Mouse (Mus musculus): ENCODE measurements around the gene Sds. TPM values are rescaled to one million over a fixed set of nuclear protein-coding genes. Genes with fewer than 3 reads are reported as not detected.
A peak's percentile ranks its signal among the peaks of the same experiment; 100 is the strongest.

Sds gene
- 0.25 TPM in 1 of 2 replicates, not detected in the other for polyA plus RNA-seq (2015; fragmentation: Nextera tagmentation; extraction: Ambion mirVana)

GRCm38 (mm10) chr5:120476296-120476695 is at the start of gene Sds:
Sds (plus strand) TSS chr5:120476526.
- ATAC-seq (ENCODE audit: extremely low read depth, insufficient number of reproducible peaks, low FRiP score, low TSS enrichment), result no peak
- H3K4me2 ChIP-seq, result peak within 1 kb of the TSS; percentile 42
- H3K9ac ChIP-seq, result peak within 1 kb of the TSS; percentile 6; the same call in 1 of the 2 replicates
- H3K27ac ChIP-seq (replicated peaks), result no peak within 1 kb of the TSS
- no peaks in the 10 kb centered on the region for H3K36me3 ChIP-seq
- no peak within 1 kb of the TSS for H3K4me3 ChIP-seq
- peaks cover 35% of the 10 kb centered on the region for H3K27me3 ChIP-seq (replicated peaks)
- H3K9me3 ChIP-seq, result no peaks in the 10 kb centered on the region
- peaks cover 6% of the 10 kb centered on the region; the same call in 1 of the 2 replicates for H3K4me1 ChIP-seq
- 16% methylated on average over 13 of the region's 13 CpGs for WGBS

GRCm38 (mm10) chr5:120426572-120426971 is 49.8 kb upstream of the Sds start:
- no peak for ATAC-seq (ENCODE audit: extremely low read depth, insufficient number of reproducible peaks, low FRiP score, low TSS enrichment)
- Histone ChIP-seq H3K4me3 (no peak overlapping the region), H3K9ac (no peak overlapping the region), H3K4me2 (no peak overlapping the region), H3K27ac (replicated peaks) (no peak overlapping the region), H3K4me1 (no peaks in the 10 kb centered on the region), H3K36me3 (no peaks in the 10 kb centered on the region), H3K27me3 (replicated peaks) (peaks cover 98% of the 10 kb centered on the region), H3K9me3 (no peaks in the 10 kb centered on the region)
- WGBS, result 1% methylated on average over 10 of the region's 10 CpGs

GRCm38 (mm10) chr5:120427451-120427938 is 48.8 kb upstream of the Sds start:
- H3K27ac ChIP-seq (replicated peaks), result no peak overlapping the region
- ATAC-seq (ENCODE audit: extremely low read depth, insufficient number of reproducible peaks, low FRiP score, low TSS enrichment), result no peak
- under 1% methylated on average over 33 of the region's 33 CpGs for WGBS

GRCm38 (mm10) chr5:120428189-120428838 is 48.0 kb upstream of the Sds start:
- no peak for ATAC-seq (ENCODE audit: extremely low read depth, insufficient number of reproducible peaks, low FRiP score, low TSS enrichment)
- no peak overlapping the region for H3K4me3 ChIP-seq
- H3K9ac ChIP-seq, result no peak overlapping the region
- no peak overlapping the region for H3K27ac ChIP-seq (replicated peaks)
- peaks cover 98% of the 10 kb centered on the region for H3K27me3 ChIP-seq (replicated peaks)
- no peaks in the 10 kb centered on the region for H3K9me3 ChIP-seq
- H3K4me1 ChIP-seq, result no peaks in the 10 kb centered on the region
- no peak overlapping the region for H3K4me2 ChIP-seq
- WGBS, result 2% methylated on average over 21 of the region's 21 CpGs
- no peaks in the 10 kb centered on the region for H3K36me3 ChIP-seq

More at GRCm38 (mm10) chr5:120427451-120427938, 48.8 kb upstream of the Sds start:
- H3K27me3 ChIP-seq (replicated peaks), result peaks cover 98% of the 10 kb centered on the region
- no peak overlapping the region for H3K4me2 ChIP-seq
- H3K9me3 ChIP-seq, result no peaks in the 10 kb centered on the region
- H3K9ac ChIP-seq, result no peak overlapping the region
- H3K4me1 ChIP-seq, result no peaks in the 10 kb centered on the region
- H3K36me3 ChIP-seq, result no peaks in the 10 kb centered on the region
- no peak overlapping the region for H3K4me3 ChIP-seq

GRCm38 (mm10) chr5:120428990-120429389 is 47.3 kb upstream of the Sds start:
- H3K9me3 ChIP-seq, result no peaks in the 10 kb centered on the region
- no peaks in the 10 kb centered on the region for H3K4me1 ChIP-seq
- no peak overlapping the region for H3K27ac ChIP-seq (replicated peaks)
- WGBS, result 4% methylated on average over 5 of the region's 6 CpGs
- H3K27me3 ChIP-seq (replicated peaks), result peaks cover 98% of the 10 kb centered on the region
- no peak for ATAC-seq (ENCODE audit: extremely low read depth, insufficient number of reproducible peaks, low FRiP score, low TSS enrichment)
- no peaks in the 10 kb centered on the region for H3K36me3 ChIP-seq
- H3K9ac ChIP-seq, result no peak overlapping the region
- H3K4me2 ChIP-seq, result no peak overlapping the region
- H3K4me3 ChIP-seq, result no peak overlapping the region

GRCm38 (mm10) chr5:120429692-120430091 is 46.6 kb upstream of the Sds start:
- no peak overlapping the region for H3K27ac ChIP-seq (replicated peaks)
- H3K9me3 ChIP-seq, result no peaks in the 10 kb centered on the region
- WGBS, result 4% methylated on average over 6 of the region's 6 CpGs
- no peaks in the 10 kb centered on the region for H3K4me1 ChIP-seq
- no peak for ATAC-seq (ENCODE audit: extremely low read depth, insufficient number of reproducible peaks, low FRiP score, low TSS enrichment)
- H3K4me3 ChIP-seq, result no peak overlapping the region
- H3K27me3 ChIP-seq (replicated peaks), result peaks cover 98% of the 10 kb centered on the region
- H3K4me2 ChIP-seq, result no peak overlapping the region
- no peak overlapping the region for H3K9ac ChIP-seq
- no peaks in the 10 kb centered on the region for H3K36me3 ChIP-seq

- Histone ChIP-seq H3K9me3 (no peaks in the 10 kb centered on the region), H3K27me3 (replicated peaks) (peaks cover 99% of the 10 kb centered on the region), H3K36me3 (no peaks in the 10 kb centered on the region), H3K4me3 (no peak overlapping the region), H3K4me2 (no peak overlapping the region), H3K9ac (no peak overlapping the region), H3K27ac (replicated peaks) (no peak overlapping the region), H3K4me1 (peaks cover 8% of the 10 kb centered on the region)
- ATAC-seq (ENCODE audit: extremely low read depth, insufficient number of reproducible peaks, low FRiP score, low TSS enrichment), result no peak
- 2% methylated on average over 30 of the region's 30 CpGs for WGBS
These were observed 45.2 kb upstream of the Sds start for GRCm38 (mm10) chr5:120431001-120431583.

GRCm38 (mm10) chr5:120431649-120432485 is 44.5 kb upstream of the Sds start, which contains the start of gene Lhx5:
Lhx5 (plus strand) TSS chr5:120431699.
- peaks cover 99% of the 10 kb centered on the region for H3K27me3 ChIP-seq (replicated peaks)
- WGBS, result 1% methylated on average over 69 of the region's 69 CpGs
- H3K27ac ChIP-seq (replicated peaks), result no peak within 1 kb of the TSS
- H3K4me2 ChIP-seq, result peak within 1 kb of the TSS; percentile 34
- H3K4me1 ChIP-seq, result peaks cover 10% of the 10 kb centered on the region
- no peak within 1 kb of the TSS for H3K9ac ChIP-seq
- no peaks in the 10 kb centered on the region for H3K9me3 ChIP-seq
- H3K36me3 ChIP-seq, result no peaks in the 10 kb centered on the region
- no peak for ATAC-seq (ENCODE audit: extremely low read depth, insufficient number of reproducible peaks, low FRiP score, low TSS enrichment)
- peak within 1 kb of the TSS; percentile 26 for H3K4me3 ChIP-seq

GRCm38 (mm10) chr5:120432486-120433015 is 43.8 kb upstream of the Sds start:
- Histone ChIP-seq H3K9me3 (no peaks in the 10 kb centered on the region), H3K27ac (replicated peaks) (no peak overlapping the region), H3K4me2 (no peak overlapping the region), H3K4me3 (no peak overlapping the region), H3K4me1 (peaks cover 11% of the 10 kb centered on the region), H3K27me3 (replicated peaks) (peaks cover 99% of the 10 kb centered on the region), H3K9ac (no peak overlapping the region), H3K36me3 (no peaks in the 10 kb centered on the region)
- 0% methylated on average over 9 of the region's 9 CpGs for WGBS
- ATAC-seq (ENCODE audit: extremely low read depth, insufficient number of reproducible peaks, low FRiP score, low TSS enrichment), result no peak

GRCm38 (mm10) chr5:120433135-120433760 is 43.1 kb upstream of the Sds start:
- H3K9ac ChIP-seq, result no peak overlapping the region
- H3K27ac ChIP-seq (replicated peaks), result no peak overlapping the region
- peaks cover 99% of the 10 kb centered on the region for H3K27me3 ChIP-seq (replicated peaks)
- H3K36me3 ChIP-seq, result no peaks in the 10 kb centered on the region
- 1% methylated on average over 13 of the region's 13 CpGs for WGBS
- no peak for ATAC-seq (ENCODE audit: extremely low read depth, insufficient number of reproducible peaks, low FRiP score, low TSS enrichment)
- H3K4me1 ChIP-seq, result peaks cover 18% of the 10 kb centered on the region
- H3K4me3 ChIP-seq, result no peak overlapping the region
- H3K4me2 ChIP-seq, result no peak overlapping the region
- H3K9me3 ChIP-seq, result no peaks in the 10 kb centered on the region
